Mouse (Mus musculus) olfactory bulb, adult 2 months (tissue): ENCODE measurements around the gene Arvcf.

Experiments used
- CTCF ChIP-seq: fragments of 200-500 bp; IDR thresholded peaks from 2 replicates; pipeline ENCODE4 v1.5.1; 2012; ENCODE audit warnings: low read depth, mild to moderate bottlenecking, low read length, moderate library complexity; ENCODE audit not compliant: insufficient read depth
- POLR2A ChIP-seq: fragments of 200-500 bp; IDR thresholded peaks from 2 replicates; pipeline ENCODE4 v1.6.1; 2012; ENCODE audit warnings: mild to moderate bottlenecking, low read depth, low read length, moderate library complexity; ENCODE audit not compliant: insufficient read depth

GRCm38 (mm10) chr16:18353106-18353505, 5.1 kb downstream of the Arvcf start:
- TF ChIP-seq CTCF: no peak
- no peak for TF ChIP-seq POLR2A
